Mouse (Mus musculus): Measurements from ENCODE around the gene Gm15517. TPM values are rescaled to one million over a fixed set of nuclear protein-coding genes. Genes with fewer than 3 reads are reported as not detected.
"Not testable (repeated sequence)": the region's sequence is repeated elsewhere in the genome, so short reads cannot be mapped to it uniquely, and the experiment has no call there.

The Gm15517 gene
- polyA plus RNA-seq, 1 experiment from 2014 or later, result not detected

- H3K4me3 ChIP-seq (replicated peaks; ENCODE audit: low read length), result no peak overlapping the region
- ATAC-seq (ENCODE audit: insufficient read depth, low FRiP score), result no peak
- no peaks in the 10 kb centered on the region for H3K9me3 ChIP-seq (replicated peaks; ENCODE audit: control insufficient read depth, low read length)
- WGBS, result 69% methylated on average over 3 of the region's 3 CpGs
- no peaks in the 10 kb centered on the region for H3K4me1 ChIP-seq (ENCODE audit: control insufficient read depth, insufficient read depth, low read length)
- no peak overlapping the region for H3K9ac ChIP-seq (ENCODE audit: low read length)
- H3K36me3 ChIP-seq (ENCODE audit: control insufficient read depth, insufficient read depth, low read length), result no peaks in the 10 kb centered on the region
- H3K4me2 ChIP-seq (ENCODE audit: low read depth, low read length), result no peak overlapping the region
- no peaks in the 10 kb centered on the region; the same call in 1 of the 2 replicates for H3K27me3 ChIP-seq (ENCODE audit: control insufficient read depth, insufficient read depth, low read length)
- no peak overlapping the region for H3K27ac ChIP-seq (ENCODE audit: low read length)
Observed at GRCm38 (mm10) chr7:44275546-44275945, 14.3 kb downstream of the Gm15517 start.

GRCm38 (mm10) chr7:44276461-44277249 lies 15.4 kb downstream of the Gm15517 start:
- no peaks in the 10 kb centered on the region for H3K36me3 ChIP-seq (ENCODE audit: control insufficient read depth, insufficient read depth, low read length)
- 64% methylated on average over 10 of the region's 10 CpGs for WGBS

GRCm38 (mm10) chr7:44277250-44277622 lies 16.0 kb downstream of the Gm15517 start:
- Histone ChIP-seq H3K9me3 (replicated peaks; ENCODE audit: control insufficient read depth, low read length) (no peaks in the 10 kb centered on the region), H3K4me3 (replicated peaks; ENCODE audit: low read length) (no peak overlapping the region), H3K4me2 (ENCODE audit: low read depth, low read length) (no peak overlapping the region), H3K27ac (ENCODE audit: low read length) (no peak overlapping the region), H3K36me3 (ENCODE audit: control insufficient read depth, insufficient read depth, low read length) (no peaks in the 10 kb centered on the region), H3K9ac (ENCODE audit: low read length) (no peak overlapping the region), H3K4me1 (ENCODE audit: control insufficient read depth, insufficient read depth, low read length) (no peaks in the 10 kb centered on the region), H3K27me3 (ENCODE audit: control insufficient read depth, insufficient read depth, low read length) (no peaks in the 10 kb centered on the region; the same call in 1 of the 2 replicates)
- no peak for ATAC-seq (ENCODE audit: insufficient read depth, low FRiP score)
- WGBS, result 40% methylated on average over 2 of the region's 2 CpGs

More at GRCm38 (mm10) chr7:44276461-44277249, 15.4 kb downstream of the Gm15517 start:
- Histone ChIP-seq H3K4me2 (ENCODE audit: low read depth, low read length) (no peak overlapping the region), H3K4me1 (ENCODE audit: control insufficient read depth, insufficient read depth, low read length) (no peaks in the 10 kb centered on the region), H3K27me3 (ENCODE audit: control insufficient read depth, insufficient read depth, low read length) (no peaks in the 10 kb centered on the region; the same call in 1 of the 2 replicates), H3K9me3 (replicated peaks; ENCODE audit: control insufficient read depth, low read length) (no peaks in the 10 kb centered on the region), H3K9ac (ENCODE audit: low read length) (no peak overlapping the region), H3K27ac (ENCODE audit: low read length) (no peak overlapping the region), H3K4me3 (replicated peaks; ENCODE audit: low read length) (no peak overlapping the region)
- ATAC-seq (ENCODE audit: insufficient read depth, low FRiP score), result no peak

- 67% methylated on average over 1 of the region's 1 CpGs for WGBS
- no peaks in the 10 kb centered on the region; the same call in 1 of the 2 replicates for H3K27me3 ChIP-seq (ENCODE audit: control insufficient read depth, insufficient read depth, low read length)
- H3K4me3 ChIP-seq (replicated peaks; ENCODE audit: low read length), result no peak overlapping the region
- H3K27ac ChIP-seq (ENCODE audit: low read length), result no peak overlapping the region
- H3K9me3 ChIP-seq (replicated peaks; ENCODE audit: control insufficient read depth, low read length), result no peaks in the 10 kb centered on the region
- no peak overlapping the region for H3K4me2 ChIP-seq (ENCODE audit: low read depth, low read length)
- no peak overlapping the region for H3K9ac ChIP-seq (ENCODE audit: low read length)
- no peaks in the 10 kb centered on the region for H3K36me3 ChIP-seq (ENCODE audit: control insufficient read depth, insufficient read depth, low read length)
- no peaks in the 10 kb centered on the region for H3K4me1 ChIP-seq (ENCODE audit: control insufficient read depth, insufficient read depth, low read length)
- no peak for ATAC-seq (ENCODE audit: insufficient read depth, low FRiP score)
Observed at GRCm38 (mm10) chr7:44280959-44281358, 19.7 kb downstream of the Gm15517 start.

- H3K4me2 ChIP-seq (ENCODE audit: low read depth, low read length), result no peak overlapping the region
- ATAC-seq (ENCODE audit: insufficient read depth, low FRiP score), result no peak
- H3K36me3 ChIP-seq (ENCODE audit: control insufficient read depth, insufficient read depth, low read length), result no peaks in the 10 kb centered on the region
- H3K4me1 ChIP-seq (ENCODE audit: control insufficient read depth, insufficient read depth, low read length), result no peaks in the 10 kb centered on the region
- H3K9me3 ChIP-seq (replicated peaks; ENCODE audit: control insufficient read depth, low read length), result no peaks in the 10 kb centered on the region
- H3K27ac ChIP-seq (ENCODE audit: low read length), result no peak overlapping the region
- WGBS, result 78% methylated on average over 7 of the region's 7 CpGs
- no peaks in the 10 kb centered on the region; the same call in 1 of the 2 replicates for H3K27me3 ChIP-seq (ENCODE audit: control insufficient read depth, insufficient read depth, low read length)
- no peak overlapping the region for H3K9ac ChIP-seq (ENCODE audit: low read length)
- H3K4me3 ChIP-seq (replicated peaks; ENCODE audit: low read length), result no peak overlapping the region
Observed at GRCm38 (mm10) chr7:44281586-44281985, 20.3 kb downstream of the Gm15517 start.

- H3K4me3 ChIP-seq (replicated peaks; ENCODE audit: low read length), result no peak overlapping the region
- no peak overlapping the region for H3K9ac ChIP-seq (ENCODE audit: low read length)
- no peaks in the 10 kb centered on the region for H3K36me3 ChIP-seq (ENCODE audit: control insufficient read depth, insufficient read depth, low read length)
- H3K9me3 ChIP-seq (replicated peaks; ENCODE audit: control insufficient read depth, low read length), result peaks cover 6% of the 10 kb centered on the region; the same call in 1 of the 2 replicates
- no peak for ATAC-seq (ENCODE audit: insufficient read depth, low FRiP score)
- no peak overlapping the region for H3K4me2 ChIP-seq (ENCODE audit: low read depth, low read length)
- no peaks in the 10 kb centered on the region for H3K4me1 ChIP-seq (ENCODE audit: control insufficient read depth, insufficient read depth, low read length)
- WGBS, result 45% methylated on average over 7 of the region's 7 CpGs
- H3K27me3 ChIP-seq (ENCODE audit: control insufficient read depth, insufficient read depth, low read length), result no peaks in the 10 kb centered on the region; the same call in none of the 2 replicates
- no peak overlapping the region for H3K27ac ChIP-seq (ENCODE audit: low read length)
Observed at GRCm38 (mm10) chr7:44287760-44288159, 26.5 kb downstream of the Gm15517 start.

GRCm38 (mm10) chr7:44290986-44291385 lies 29.7 kb downstream of the Gm15517 start:
- Histone ChIP-seq H3K27ac (ENCODE audit: low read length) (no peak overlapping the region), H3K4me3 (replicated peaks; ENCODE audit: low read length) (no peak overlapping the region), H3K27me3 (ENCODE audit: control insufficient read depth, insufficient read depth, low read length) (no peaks in the 10 kb centered on the region; the same call in 1 of the 2 replicates), H3K4me1 (ENCODE audit: control insufficient read depth, insufficient read depth, low read length) (no peaks in the 10 kb centered on the region), H3K9me3 (replicated peaks; ENCODE audit: control insufficient read depth, low read length) (peaks cover 6% of the 10 kb centered on the region; the same call in 1 of the 2 replicates), H3K9ac (ENCODE audit: low read length) (no peak overlapping the region), H3K4me2 (ENCODE audit: low read depth, low read length) (no peak overlapping the region), H3K36me3 (ENCODE audit: control insufficient read depth, insufficient read depth, low read length) (no peaks in the 10 kb centered on the region)
- 71% methylated on average over 4 of the region's 4 CpGs for WGBS
- no peak for ATAC-seq (ENCODE audit: insufficient read depth, low FRiP score)

GRCm38 (mm10) chr7:44291418-44291817 lies 30.2 kb downstream of the Gm15517 start:
- Histone ChIP-seq H3K4me3 (replicated peaks; ENCODE audit: low read length) (no peak overlapping the region), H3K27me3 (ENCODE audit: control insufficient read depth, insufficient read depth, low read length) (no peaks in the 10 kb centered on the region; the same call in 1 of the 2 replicates), H3K36me3 (ENCODE audit: control insufficient read depth, insufficient read depth, low read length) (no peaks in the 10 kb centered on the region), H3K4me1 (ENCODE audit: control insufficient read depth, insufficient read depth, low read length) (no peaks in the 10 kb centered on the region), H3K9ac (ENCODE audit: low read length) (no peak overlapping the region), H3K27ac (ENCODE audit: low read length) (no peak overlapping the region), H3K9me3 (replicated peaks; ENCODE audit: control insufficient read depth, low read length) (peaks cover 6% of the 10 kb centered on the region; the same call in 1 of the 2 replicates), H3K4me2 (ENCODE audit: low read depth, low read length) (no peak overlapping the region)
- ATAC-seq (ENCODE audit: insufficient read depth, low FRiP score), result no peak
- 48% methylated on average over 4 of the region's 4 CpGs for WGBS

GRCm38 (mm10) chr7:44297501-44297900 lies 36.3 kb downstream of the Gm15517 start:
- not testable (repeated sequence) for ATAC-seq (ENCODE audit: insufficient read depth, low FRiP score); H3K4me2 ChIP-seq (ENCODE audit: low read depth, low read length); H3K4me3 ChIP-seq (replicated peaks; ENCODE audit: low read length); H3K4me1 ChIP-seq (ENCODE audit: control insufficient read depth, insufficient read depth, low read length); H3K36me3 ChIP-seq (ENCODE audit: control insufficient read depth, insufficient read depth, low read length); H3K27ac ChIP-seq (ENCODE audit: low read length); H3K9ac ChIP-seq (ENCODE audit: low read length); H3K27me3 ChIP-seq (ENCODE audit: control insufficient read depth, insufficient read depth, low read length); H3K9me3 ChIP-seq (replicated peaks; ENCODE audit: control insufficient read depth, low read length)
- 89% methylated on average over 2 of the region's 2 CpGs for WGBS

Data from stomach, embryonic 16.5 days (tissue).